Mouse (Mus musculus) midbrain, embryonic 12.5 days (tissue): Measurements from ENCODE around the gene Uba52. TPM values are rescaled to one million over a fixed set of nuclear protein-coding genes. Genes with fewer than 3 reads are reported as not detected.
A peak's percentile ranks its signal among the peaks of the same experiment; 100 is the strongest.

Experiments used
- ATAC-seq: fragments of 200-750 bp; cut with Nextera tagmentation; 2 replicates; pipeline ENCODE4 v1.8.0; 2017; ENCODE audit warnings: low read depth, moderate TSS enrichment, moderate library complexity; ENCODE audit not compliant: low FRiP score
- H3K27ac ChIP-seq: fragments of 300-500 bp; sonication (generic); replicated peaks from 2 replicates; pipeline ENCODE4 v1.5.1; 2016; ENCODE audit warnings: mild to moderate bottlenecking
- H3K27me3 ChIP-seq: fragments of 300-500 bp; sonication (generic); 2 replicates; pipeline ENCODE4 v1.6.1; 2016; ENCODE audit warnings: mild to moderate bottlenecking
- H3K36me3 ChIP-seq: fragments of 300-500 bp; sonication (generic); 2 replicates; pipeline ENCODE4 v1.6.1; 2016
- H3K4me1 ChIP-seq: fragments of 300-500 bp; sonication (generic); 2 replicates; pipeline ENCODE4 v1.6.1; 2016
- H3K4me2 ChIP-seq: fragments of 300-500 bp; sonication (generic); replicated peaks from 2 replicates; pipeline ENCODE4 v1.6.1; 2016; ENCODE audit warnings: mild to moderate bottlenecking, moderate library complexity
- H3K4me3 ChIP-seq: fragments of 300-500 bp; sonication (generic); 2 replicates; pipeline ENCODE4 v1.5.1; 2016; ENCODE audit warnings: mild to moderate bottlenecking
- H3K9ac ChIP-seq: fragments of 300-500 bp; sonication (generic); replicated peaks from 2 replicates; pipeline ENCODE4 v1.6.1; 2016; ENCODE audit warnings: mild to moderate bottlenecking, moderate library complexity
- H3K9me3 ChIP-seq: fragments of 300-500 bp; sonication (generic); 2 replicates; pipeline ENCODE4 v1.6.1; 2016; ENCODE audit warnings: mild to moderate bottlenecking
- WGBS: fragments of 180-500 bp; shearing (Covaris S2); methylation state at CpG from one replicate; pipeline ENCODE4 v1.1.7; 2016; 5-methylcytosine and 5-hydroxymethylcytosine counted together
- polyA plus RNA-seq: library from polyadenylated mRNA; unstranded; fragments of >200 nt; fragmentation: Nextera tagmentation; extraction: Ambion mirVana; gene quantifications from 2 replicates; pipeline ENCODE4 v1.2.1, GENCODE M21; 2016

The Uba52 gene
- polyA plus RNA-seq, 1 experiment from 2014 or later = 748 TPM

DNA sequence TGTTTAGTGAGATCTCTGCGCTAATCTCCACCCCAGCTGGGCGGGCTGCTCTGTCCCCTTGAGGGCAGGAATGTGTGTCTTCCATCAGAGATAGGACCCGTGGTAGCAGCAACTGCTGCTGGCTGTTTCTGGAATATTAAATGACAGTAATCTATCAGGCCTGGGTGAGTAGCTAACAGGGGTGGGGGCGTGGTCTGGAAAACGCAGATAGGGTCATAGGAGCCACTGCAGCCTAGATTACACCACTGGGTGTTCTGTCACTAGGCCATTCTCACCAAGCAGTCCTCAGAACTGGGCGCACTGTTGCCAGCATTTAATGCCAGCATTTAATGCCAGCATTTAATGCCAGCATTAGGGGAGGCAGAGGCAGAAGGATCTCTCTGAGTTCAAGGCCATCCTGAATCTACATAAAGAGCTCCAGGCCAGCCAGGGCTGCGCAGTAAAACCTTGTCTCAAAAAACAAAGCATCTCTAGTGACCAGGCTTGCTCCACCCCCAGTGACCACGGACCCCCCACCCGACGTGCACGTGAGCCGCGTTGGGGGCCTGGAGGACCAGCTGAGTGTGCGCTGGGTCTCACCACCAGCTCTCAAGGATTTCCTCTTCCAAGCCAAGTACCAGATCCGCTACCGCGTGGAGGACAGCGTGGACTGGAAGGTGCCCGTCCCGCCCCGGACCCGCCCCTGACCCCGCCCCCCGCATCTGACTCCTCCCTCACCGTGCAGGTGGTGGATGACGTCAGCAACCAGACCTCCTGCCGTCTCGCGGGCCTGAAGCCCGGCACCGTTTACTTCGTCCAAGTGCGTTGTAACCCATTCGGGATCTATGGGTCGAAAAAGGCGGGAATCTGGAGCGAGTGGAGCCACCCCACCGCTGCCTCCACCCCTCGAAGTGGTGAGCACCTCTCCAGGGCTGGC is 10.0 kb downstream of the Uba52 start:
- H3K27ac ChIP-seq = no peak overlapping the region
- 9% methylated on average over 39 of the region's 39 CpGs for WGBS
- H3K9ac ChIP-seq = no peak overlapping the region
- peaks cover 35% of the 10 kb centered on the region for H3K4me1 ChIP-seq
- peak overlapping the region; percentile 12 for H3K4me3 ChIP-seq
- no peaks in the 10 kb centered on the region for H3K9me3 ChIP-seq
- peak overlapping the region; percentile 21; the same call in 1 of the 2 replicates for H3K4me2 ChIP-seq
- H3K27me3 ChIP-seq = peaks cover 91% of the 10 kb centered on the region
- peaks cover 6% of the 10 kb centered on the region; the same call in 1 of the 2 replicates for H3K36me3 ChIP-seq
- ATAC-seq = no peak

DNA sequence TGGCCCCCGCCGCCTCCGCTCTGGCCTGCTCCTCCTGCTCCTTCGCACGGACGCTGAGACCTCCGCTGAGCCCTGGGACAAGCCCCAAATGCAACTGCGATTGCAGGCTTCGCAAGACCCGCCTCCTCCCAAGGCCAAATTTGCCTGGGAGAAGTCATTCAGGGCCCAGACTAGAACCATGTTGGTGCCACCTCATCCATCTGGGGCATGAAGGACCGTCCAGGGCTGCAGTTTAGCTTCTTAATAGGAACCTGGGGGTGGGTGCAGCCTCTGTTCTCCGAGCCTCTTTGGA is 14.9 kb downstream of the Uba52 start:
- ATAC-seq = no peak
- Histone ChIP-seq H3K27me3 (peaks cover 100% of the 10 kb centered on the region), H3K4me2 (peak overlapping the region; percentile 18; the same call in 1 of the 2 replicates), H3K9ac (no peak overlapping the region; the same call in 1 of the 2 replicates), H3K4me3 (peak overlapping the region; percentile 5), H3K9me3 (no peaks in the 10 kb centered on the region), H3K27ac (no peak overlapping the region), H3K36me3 (no peaks in the 10 kb centered on the region), H3K4me1 (peaks cover 36% of the 10 kb centered on the region)
- WGBS = 6% methylated on average over 12 of the region's 12 CpGs

DNA sequence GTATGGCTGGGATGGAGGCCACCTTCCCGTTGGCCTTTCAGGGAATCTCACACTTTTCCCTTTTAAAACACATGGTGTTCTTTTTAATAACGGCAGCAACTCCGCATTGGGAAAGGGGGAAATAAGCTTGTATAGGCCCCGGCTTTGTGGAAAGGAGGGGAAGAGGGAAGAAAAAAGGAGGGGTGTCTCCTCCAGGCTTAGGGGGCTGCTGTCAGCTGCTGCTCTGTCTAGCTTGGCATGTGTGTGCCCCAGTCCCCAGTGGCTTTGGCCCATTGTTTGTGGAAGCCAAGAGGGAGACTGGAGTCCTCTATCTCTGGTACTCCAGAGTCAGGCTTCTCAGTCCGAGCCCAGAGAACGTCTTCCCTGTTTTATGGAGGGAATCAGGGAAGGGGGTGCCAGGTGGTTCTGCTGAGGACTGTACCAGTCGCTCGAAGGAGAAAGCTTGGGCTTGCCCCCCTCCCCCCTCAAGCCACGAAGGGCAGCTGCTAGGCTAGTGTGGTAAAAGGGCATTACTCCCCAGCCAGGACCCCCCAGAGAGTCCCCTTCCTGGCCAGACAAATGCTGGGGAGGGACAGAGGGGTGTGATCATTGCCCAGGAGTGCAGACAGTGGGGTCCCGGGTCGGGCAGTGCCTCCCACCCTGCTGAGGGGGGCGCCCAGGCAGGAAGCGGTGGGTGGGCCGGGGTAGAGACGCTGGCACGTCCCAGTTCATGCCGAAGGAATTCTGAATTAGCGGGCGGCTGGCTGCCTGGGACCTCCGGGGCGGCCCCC is 15.4 kb downstream of the Uba52 start:
- H3K4me1 ChIP-seq = peaks cover 35% of the 10 kb centered on the region
- H3K27ac ChIP-seq = no peak overlapping the region
- H3K9ac ChIP-seq = no peak overlapping the region; the same call in 1 of the 2 replicates
- peak overlapping the region; percentile 5 for H3K4me3 ChIP-seq
- 0 out of 2 replicates have a peak, but pooled peaks have one; percentile 18 for ATAC-seq
- H3K27me3 ChIP-seq = peaks cover 100% of the 10 kb centered on the region
- peak overlapping the region; percentile 18; the same call in 1 of the 2 replicates for H3K4me2 ChIP-seq
- WGBS = 3% methylated on average over 21 of the region's 21 CpGs
- no peaks in the 10 kb centered on the region for H3K36me3 ChIP-seq
- H3K9me3 ChIP-seq = no peaks in the 10 kb centered on the region

DNA sequence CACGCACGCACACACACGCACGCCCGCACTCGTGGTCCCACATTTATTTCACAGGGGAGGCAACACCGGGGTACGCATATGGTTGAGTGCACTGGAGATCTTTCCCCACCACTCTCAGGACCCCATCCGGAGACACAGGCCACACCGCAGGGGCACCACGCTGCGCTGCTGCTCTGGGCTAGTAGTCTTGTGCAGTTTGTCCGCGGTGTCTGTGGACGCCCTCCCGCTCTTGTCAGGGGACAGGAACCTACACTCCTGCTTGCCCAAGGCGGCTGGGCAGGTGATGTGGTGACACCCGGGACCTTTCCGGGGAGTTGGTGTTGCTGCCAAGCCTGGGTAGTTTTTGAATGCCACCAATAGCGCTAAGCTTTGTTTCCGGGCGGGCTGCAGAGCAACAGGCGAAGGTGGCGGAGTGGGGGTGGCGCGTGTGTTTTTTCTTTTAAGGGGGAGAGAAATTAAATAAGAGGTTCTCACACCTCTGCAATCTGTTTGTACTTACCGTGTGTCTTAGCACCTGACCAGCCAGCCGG is 16.1 kb downstream of the Uba52 start:
- WGBS = 4% methylated on average over 28 of the region's 28 CpGs
- no peak for ATAC-seq
- H3K27ac ChIP-seq = no peak overlapping the region
- no peaks in the 10 kb centered on the region for H3K36me3 ChIP-seq
- peaks cover 100% of the 10 kb centered on the region for H3K27me3 ChIP-seq
- H3K9me3 ChIP-seq = no peaks in the 10 kb centered on the region
- 0 out of 2 replicates have a peak overlapping the region, but pooled peaks have one; percentile 52 for H3K4me2 ChIP-seq
- peaks cover 38% of the 10 kb centered on the region for H3K4me1 ChIP-seq
- peak overlapping the region; percentile 9; the same call in 1 of the 2 replicates for H3K4me3 ChIP-seq
- no peak overlapping the region for H3K9ac ChIP-seq

DNA sequence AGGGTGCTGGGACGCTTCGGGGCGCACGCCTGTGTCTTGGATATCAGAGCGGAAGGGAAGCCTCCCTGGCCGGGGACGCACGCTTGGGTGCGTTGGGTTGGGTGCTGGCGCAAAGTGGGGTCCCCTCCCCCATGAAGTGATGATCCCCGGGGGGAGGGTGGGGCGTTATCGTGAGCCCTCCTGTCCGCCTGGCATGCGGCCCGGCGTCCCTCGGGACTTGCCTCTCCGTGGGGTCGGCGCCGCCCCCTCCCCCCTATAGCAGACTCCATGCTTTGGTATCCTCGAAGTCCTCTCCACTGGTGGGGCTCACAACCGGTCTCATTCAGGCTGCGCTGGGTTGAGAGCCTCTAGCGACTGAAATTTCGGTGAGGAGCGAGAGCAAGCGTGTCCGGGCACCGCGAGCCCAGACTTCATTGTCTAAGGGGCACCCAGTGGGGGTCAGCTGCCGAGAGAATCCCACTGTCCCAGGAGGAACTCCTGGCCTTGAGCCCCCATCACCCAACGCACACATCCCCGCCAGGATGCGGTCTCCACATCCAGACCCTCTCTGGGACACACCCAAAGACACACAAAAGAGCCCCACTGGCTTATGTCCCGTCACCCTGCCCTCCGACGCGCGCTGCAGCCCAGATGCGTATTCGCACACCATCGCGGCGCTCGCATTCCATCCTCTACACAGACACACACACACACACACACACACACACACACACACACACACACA is 16.7 kb downstream of the Uba52 start:
- Histone ChIP-seq H3K9ac (no peak overlapping the region), H3K9me3 (no peaks in the 10 kb centered on the region), H3K4me3 (peak overlapping the region; percentile 36; the same call in 1 of the 2 replicates), H3K4me2 (peak overlapping the region; percentile 52), H3K36me3 (no peaks in the 10 kb centered on the region), H3K27me3 (peaks cover 100% of the 10 kb centered on the region), H3K4me1 (peaks cover 44% of the 10 kb centered on the region), H3K27ac (no peak overlapping the region)
- ATAC-seq = no peak; the same call in 1 of the 2 replicates
- under 1% methylated on average over 47 of the region's 47 CpGs for WGBS

DNA sequence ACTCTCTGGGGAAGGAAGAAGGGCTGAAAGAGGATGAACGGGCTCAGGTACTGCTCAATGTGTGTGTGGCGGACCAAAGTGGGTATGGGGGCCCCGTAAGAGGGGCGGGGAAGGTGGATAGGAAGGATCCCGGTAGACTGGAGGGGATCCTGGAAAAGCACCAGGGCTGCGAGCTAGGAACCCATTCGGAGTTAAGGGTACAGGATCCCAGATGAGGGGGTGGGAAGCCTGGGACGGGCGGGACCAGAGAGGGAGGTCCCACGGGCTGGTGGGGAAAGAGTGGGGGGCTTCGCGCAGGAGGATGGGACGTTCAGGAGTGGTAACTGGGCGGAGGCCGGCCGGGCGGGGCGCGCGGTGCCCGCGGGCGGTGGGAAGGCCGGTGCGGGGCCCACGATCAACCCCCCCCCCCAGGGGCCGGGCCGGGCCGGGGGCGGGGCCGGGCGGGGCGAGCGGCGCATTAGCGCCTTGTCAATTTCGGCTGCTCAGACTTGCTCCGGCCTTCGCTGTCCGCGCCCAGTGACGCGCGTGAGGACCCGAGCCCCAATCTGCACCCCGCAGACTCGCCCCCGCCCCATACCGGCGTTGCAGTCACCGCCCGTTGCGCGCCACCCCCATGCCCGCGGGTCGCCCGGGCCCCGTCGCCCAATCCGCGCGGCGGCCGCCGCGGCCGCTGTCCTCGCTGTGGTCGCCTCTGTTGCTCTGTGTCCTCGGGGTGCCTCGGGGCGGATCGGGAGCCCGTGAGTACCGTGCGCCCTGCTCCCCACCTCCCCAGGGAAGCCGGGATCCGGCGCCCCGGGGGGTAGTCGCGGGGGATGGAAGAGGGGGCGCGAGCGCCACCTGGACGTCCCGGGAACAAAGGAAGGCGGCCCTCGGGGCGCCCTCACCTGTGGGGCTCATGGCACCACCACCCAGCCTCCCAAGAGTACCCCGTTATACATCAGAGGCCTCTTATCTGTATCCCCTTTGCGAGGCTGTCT is 17.6 kb downstream of the Uba52 start, which contains the start of gene Crlf1:
TSS of gene Crlf1 (plus strand) at position 495 of the 977 bp plus-strand sequence.
- ATAC-seq = no peak
- Histone ChIP-seq H3K9ac (peak within 1 kb of the TSS; percentile 7; the same call in 1 of the 2 replicates), H3K4me1 (peaks cover 52% of the 10 kb centered on the region), H3K9me3 (no peaks in the 10 kb centered on the region), H3K27ac (no peak within 1 kb of the TSS), H3K36me3 (no peaks in the 10 kb centered on the region), H3K4me2 (peak within 1 kb of the TSS; percentile 52), H3K27me3 (peaks cover 100% of the 10 kb centered on the region), H3K4me3 (peak within 1 kb of the TSS; percentile 36)
- under 1% methylated on average over 70 of the region's 93 CpGs for WGBS

DNA sequence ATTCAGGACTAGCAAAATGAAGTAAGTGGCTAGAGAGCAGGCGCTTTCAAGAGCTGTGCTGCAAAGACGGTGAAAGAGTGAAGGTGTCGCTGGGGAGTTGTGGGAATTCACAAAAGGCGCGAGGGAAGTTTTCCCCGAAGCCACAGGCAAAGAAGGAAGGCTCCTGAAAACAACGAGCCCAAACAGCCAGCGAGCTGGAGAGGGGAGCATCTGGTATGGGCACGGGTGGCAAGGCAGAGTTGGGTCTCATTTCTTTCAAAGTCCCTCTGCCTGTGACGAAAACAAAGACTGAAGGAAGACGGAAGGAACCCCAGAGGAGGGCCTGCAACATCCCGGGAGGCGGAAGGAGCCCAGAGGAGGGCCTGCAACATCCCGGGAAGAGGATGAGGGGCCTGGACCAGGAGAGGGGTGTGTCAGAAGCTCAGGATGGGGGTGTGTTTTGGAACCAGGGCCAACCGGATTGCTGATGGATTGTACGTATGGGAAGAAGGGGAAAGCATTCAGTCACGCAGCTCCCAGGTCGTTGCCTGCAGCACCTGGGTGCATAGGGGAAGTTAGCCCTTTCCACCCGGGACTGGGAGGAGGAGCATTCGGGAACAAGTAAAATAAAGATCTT is 19.6 kb downstream of the Uba52 start:
- under 1% methylated on average over 20 of the region's 20 CpGs for WGBS
- Histone ChIP-seq H3K27ac (no peak overlapping the region), H3K9ac (no peak overlapping the region), H3K4me3 (0 out of 2 replicates have a peak overlapping the region, but pooled peaks have one; percentile 4), H3K4me2 (0 out of 2 replicates have a peak overlapping the region, but pooled peaks have one; percentile 2), H3K27me3 (peaks cover 100% of the 10 kb centered on the region), H3K4me1 (peaks cover 64% of the 10 kb centered on the region), H3K36me3 (no peaks in the 10 kb centered on the region), H3K9me3 (no peaks in the 10 kb centered on the region)
- ATAC-seq = no peak

DNA sequence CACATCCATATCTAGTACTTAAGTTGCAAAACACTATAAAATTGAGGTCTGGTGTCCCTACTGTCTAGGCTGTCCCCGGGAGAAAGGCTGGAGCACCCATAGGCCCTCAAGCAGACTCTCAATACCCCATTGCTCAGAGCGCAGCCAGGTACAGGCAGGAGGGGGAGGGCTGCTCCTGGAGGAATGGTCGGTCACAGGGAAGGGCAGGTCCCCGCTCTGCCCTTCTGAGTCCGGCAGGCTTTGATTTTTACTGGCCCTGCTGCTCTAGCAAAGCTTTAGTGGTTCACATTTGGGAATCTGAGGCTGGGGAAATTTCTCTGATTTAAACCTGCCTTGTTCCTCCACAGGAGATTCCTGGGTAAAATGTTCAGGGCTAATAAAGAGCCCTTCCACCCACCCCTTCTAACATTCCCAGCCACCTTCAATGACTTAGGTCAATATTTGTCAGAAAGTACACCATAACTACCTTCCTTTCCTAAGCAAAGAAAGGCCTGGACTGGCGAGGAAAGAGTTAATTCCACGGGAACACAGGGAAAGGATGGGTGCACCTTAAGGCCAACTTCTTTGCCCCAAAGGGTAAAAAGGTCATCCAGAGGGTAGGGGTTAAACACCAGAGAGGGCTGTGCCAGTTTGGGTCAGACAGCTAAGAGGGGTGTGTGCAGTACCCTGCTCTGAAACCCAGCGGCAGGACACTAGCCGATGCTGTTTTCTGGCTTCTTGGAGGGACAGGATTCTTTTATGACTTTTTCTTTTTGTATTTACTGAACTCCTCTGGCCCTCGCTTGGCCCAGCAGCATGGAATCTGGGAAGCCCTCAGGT is 20.3 kb downstream of the Uba52 start:
- Histone ChIP-seq H3K4me3 (no peak overlapping the region), H3K9me3 (no peaks in the 10 kb centered on the region), H3K36me3 (no peaks in the 10 kb centered on the region), H3K9ac (no peak overlapping the region), H3K27me3 (peaks cover 100% of the 10 kb centered on the region), H3K4me2 (no peak overlapping the region; the same call in 1 of the 2 replicates), H3K4me1 (peaks cover 58% of the 10 kb centered on the region), H3K27ac (no peak overlapping the region)
- 5% methylated on average over 10 of the region's 10 CpGs for whole genome bisulfite sequencing
- no peak for ATAC-seq

DNA sequence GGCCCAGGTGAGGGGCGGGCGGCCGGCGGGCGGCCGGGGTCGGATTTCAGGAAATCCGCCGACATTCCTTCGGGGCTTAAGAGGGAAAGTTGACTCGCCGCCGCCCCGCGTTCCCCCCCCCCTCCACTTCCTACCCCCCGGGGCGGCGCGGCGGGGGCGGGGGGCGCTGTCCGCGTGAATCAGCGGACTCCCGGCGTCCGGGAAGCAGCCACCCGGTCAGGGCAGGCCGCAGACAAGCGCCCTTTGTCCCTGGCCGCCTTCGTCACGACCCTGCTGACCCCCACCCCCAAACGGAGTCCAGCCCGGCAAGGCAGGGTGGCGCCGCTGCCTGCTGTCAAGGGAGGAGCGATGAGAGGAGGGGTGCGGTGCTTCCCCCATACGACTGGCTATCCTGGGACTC is 21.0 kb downstream of the Uba52 start:
- Histone ChIP-seq H3K4me3 (peak overlapping the region; percentile 33), H3K4me1 (peaks cover 51% of the 10 kb centered on the region), H3K4me2 (peak overlapping the region; percentile 43), H3K27me3 (peaks cover 100% of the 10 kb centered on the region), H3K27ac (no peak overlapping the region), H3K9ac (no peak overlapping the region; the same call in 1 of the 2 replicates), H3K36me3 (no peaks in the 10 kb centered on the region), H3K9me3 (no peaks in the 10 kb centered on the region)
- no peak for ATAC-seq
- 1% methylated on average over 31 of the region's 41 CpGs for WGBS
